Mouse (Mus musculus): ENCODE data around the gene Bag3. TPM values are rescaled to one million over a fixed set of nuclear protein-coding genes. Genes with fewer than 3 reads are reported as not detected.

Bag3 gene
- total and polyA plus RNA-seq, 3 experiments, result 148 to 296 (median 259) TPM

DNA sequence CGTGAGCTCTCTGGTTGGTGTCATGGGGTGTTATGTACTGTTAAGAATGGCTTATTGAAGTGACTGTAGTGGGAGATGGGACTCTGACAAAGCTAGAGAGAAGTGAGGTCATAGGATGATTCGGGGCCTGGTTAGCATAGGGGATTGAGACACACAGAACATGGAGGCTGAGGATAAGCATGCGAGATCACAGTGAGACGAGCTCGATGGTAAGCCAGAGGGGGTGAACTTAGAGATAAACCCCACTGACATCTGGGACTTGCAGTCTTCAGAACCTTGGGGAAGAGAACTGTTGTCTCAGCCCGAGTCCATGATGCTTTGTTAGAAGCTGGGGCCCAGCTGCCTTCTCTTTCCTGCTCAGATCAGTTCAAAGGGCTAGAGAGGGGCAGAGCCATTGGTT is 56.9 kb downstream of the Bag3 start:
- Histone ChIP-seq H3K4me1 (ENCODE audit: control insufficient read depth, insufficient read depth, low read length) (peaks cover 3% of the 10 kb centered on the region), H3K27ac (no peak overlapping the region), H3K4me3 (no peak overlapping the region), H3K27me3 (ENCODE audit: control insufficient read depth, insufficient read depth, low read length) (no peaks in the 10 kb centered on the region), H3K36me3 (ENCODE audit: control insufficient read depth, insufficient read depth, low read length) (no peaks in the 10 kb centered on the region), H3K9ac (ENCODE audit: low read depth, low read length) (no peak overlapping the region), H3K79me2 (replicated peaks; ENCODE audit: control insufficient read depth, insufficient read depth, low read length) (no peaks in the 10 kb centered on the region)
- DNase-seq, result no peak
- intact Hi-C loops (cut with DNase I), result no loop called here
- 93% methylated on average over 6 of the region's 6 CpGs for WGBS
- no peak for TF ChIP-seq CTCF (IDR thresholded peaks at IDR 0.05)
- TF ChIP-seq EP300 (IDR thresholded peaks at IDR 0.05; ENCODE audit: insufficient read depth, low read depth, low read length), result no peak
- no peak for TF ChIP-seq POLR2A (IDR thresholded peaks at IDR 0.05; ENCODE audit: insufficient read depth, low read depth, low read length)

DNA sequence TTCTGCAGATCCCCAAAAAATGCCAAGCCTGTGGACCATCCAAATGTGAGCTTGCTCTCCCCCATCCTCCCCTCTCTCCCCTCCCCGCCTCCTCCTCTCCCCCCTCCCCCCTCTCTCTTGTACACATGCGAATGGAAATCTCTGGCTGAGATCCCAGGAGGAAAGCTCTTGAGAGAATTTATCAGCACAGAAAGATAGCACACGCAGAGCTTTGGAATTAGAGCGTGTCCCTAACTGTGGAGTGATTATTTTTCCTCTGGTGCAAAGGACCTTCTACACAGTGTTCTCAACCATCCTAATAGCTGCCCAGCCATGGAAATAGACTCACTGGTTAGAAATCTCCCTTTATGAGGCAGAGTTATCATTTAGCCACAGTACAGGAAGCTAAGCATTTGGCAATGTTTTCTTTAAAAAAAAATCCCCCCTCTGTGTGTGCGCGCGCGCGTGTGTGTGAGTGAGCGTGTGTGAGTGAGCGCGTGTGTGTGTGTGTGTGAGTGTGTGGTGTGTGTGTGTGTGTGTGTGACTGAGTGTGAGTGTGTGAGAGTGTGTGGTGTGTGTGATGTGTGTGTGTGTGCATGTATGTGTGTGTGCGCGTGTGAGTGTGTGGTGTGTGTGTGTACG is 58.6 kb downstream of the Bag3 start:
- 40% methylated on average over 15 of the region's 15 CpGs for WGBS

DNA sequence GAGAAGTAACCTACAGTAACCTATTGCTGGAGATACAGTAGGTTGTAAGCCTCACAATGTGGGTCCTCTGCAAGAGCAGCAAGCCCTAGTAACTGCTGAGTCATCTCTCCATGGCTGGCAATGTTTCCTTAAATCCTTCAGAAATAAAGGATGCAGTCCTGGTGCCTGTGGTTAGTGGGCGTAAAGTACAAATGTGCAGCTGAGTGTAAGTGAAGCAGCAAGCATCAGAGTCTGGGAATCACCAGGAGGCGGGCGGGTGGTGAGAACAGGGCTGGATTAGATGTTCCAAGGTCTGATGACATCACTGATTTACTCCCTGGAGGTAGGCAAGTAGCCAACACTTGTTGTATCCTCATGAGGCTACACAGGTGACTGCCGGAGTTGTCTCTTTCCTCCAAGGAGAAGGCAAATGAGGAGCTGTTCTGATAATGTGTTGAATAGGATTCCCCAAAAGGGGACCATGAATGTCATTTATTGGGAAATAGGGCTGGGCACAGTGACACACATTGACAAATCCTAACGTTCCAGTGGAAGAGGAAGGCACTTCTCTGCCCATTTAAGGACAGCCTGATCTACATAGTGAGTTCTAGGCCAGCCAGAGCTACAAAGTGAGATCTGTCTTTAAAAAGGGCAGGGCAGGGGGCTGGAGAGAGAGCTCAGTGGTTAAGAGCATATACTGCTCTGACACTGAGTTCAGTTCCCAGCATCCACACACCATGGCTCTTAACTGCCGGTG is 60.0 kb downstream of the Bag3 start:
- DNase-seq, result peak in 1 of 2 experiments; percentile 10

More for the DNA sequence above, 58.6 kb downstream of the Bag3 start:
- Histone ChIP-seq H3K9ac (ENCODE audit: low read depth, low read length) (no peak overlapping the region), H3K4me3 (no peak overlapping the region), H3K36me3 (ENCODE audit: control insufficient read depth, insufficient read depth, low read length) (no peaks in the 10 kb centered on the region), H3K79me2 (replicated peaks; ENCODE audit: control insufficient read depth, insufficient read depth, low read length) (no peaks in the 10 kb centered on the region), H3K4me1 (ENCODE audit: control insufficient read depth, insufficient read depth, low read length) (peaks cover 3% of the 10 kb centered on the region), H3K27ac (no peak overlapping the region), H3K27me3 (ENCODE audit: control insufficient read depth, insufficient read depth, low read length) (no peaks in the 10 kb centered on the region)
- DNase-seq, result no peak
- intact Hi-C loops (cut with DNase I), result no loop called here
- TF ChIP-seq POLR2A (IDR thresholded peaks at IDR 0.05; ENCODE audit: insufficient read depth, low read depth, low read length), result no peak
- TF ChIP-seq CTCF (IDR thresholded peaks at IDR 0.05), result no peak
- no peak for TF ChIP-seq EP300 (IDR thresholded peaks at IDR 0.05; ENCODE audit: insufficient read depth, low read depth, low read length)

DNA sequence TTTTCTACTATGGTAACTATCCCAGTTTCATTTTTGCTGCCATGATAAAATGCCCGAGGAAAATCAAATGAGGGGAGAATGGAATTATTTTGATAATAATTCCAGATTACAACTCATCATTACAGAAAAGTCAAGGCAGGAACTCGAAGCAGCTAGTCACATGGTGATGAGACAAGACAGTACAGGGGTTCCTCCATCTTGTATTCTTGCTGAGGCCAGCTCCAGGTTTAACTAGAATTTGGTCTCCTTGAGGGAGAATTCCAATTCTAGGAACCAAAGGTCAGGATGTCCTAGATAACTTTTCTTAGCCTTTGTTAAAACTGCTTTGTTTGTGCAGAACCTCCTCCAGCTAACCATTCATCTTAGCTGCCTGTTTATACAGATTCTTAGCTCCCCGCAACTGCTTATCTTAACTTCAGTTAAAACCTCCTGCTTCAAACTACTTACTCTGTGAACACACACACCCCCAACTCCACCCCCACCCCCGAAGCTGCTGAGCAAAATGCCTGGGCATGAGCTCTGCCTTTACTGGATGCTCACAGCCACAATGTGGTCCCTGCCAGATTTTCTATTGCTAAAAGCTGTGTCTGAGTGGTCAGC is 64.0 kb downstream of the Bag3 start:
- TF ChIP-seq EP300 (IDR thresholded peaks at IDR 0.05; ENCODE audit: insufficient read depth, low read depth, low read length) (no peak), CTCF (IDR thresholded peaks at IDR 0.05) (no peak)
- Histone ChIP-seq H3K27me3 (ENCODE audit: control insufficient read depth, insufficient read depth, low read length) (no peaks in the 10 kb centered on the region), H3K27ac (no peak overlapping the region), H3K9ac (ENCODE audit: low read depth, low read length) (no peak overlapping the region), H3K79me2 (replicated peaks; ENCODE audit: control insufficient read depth, insufficient read depth, low read length) (no peaks in the 10 kb centered on the region), H3K36me3 (ENCODE audit: control insufficient read depth, insufficient read depth, low read length) (peaks cover 2% of the 10 kb centered on the region; the same call in 1 of the 2 replicates), H3K4me3 (no peak overlapping the region), H3K4me1 (ENCODE audit: control insufficient read depth, insufficient read depth, low read length) (peaks cover 6% of the 10 kb centered on the region; the same call in 1 of the 2 replicates)
- intact Hi-C loops (cut with DNase I), result no loop called here
- DNase-seq, result no peak
- WGBS, result 56% methylated on average over 4 of the region's 4 CpGs

More for the DNA sequence above, 60.0 kb downstream of the Bag3 start:
- H3K79me2 ChIP-seq (replicated peaks; ENCODE audit: control insufficient read depth, insufficient read depth, low read length), result no peaks in the 10 kb centered on the region
- no peak overlapping the region for H3K27ac ChIP-seq
- no peaks in the 10 kb centered on the region for H3K36me3 ChIP-seq (ENCODE audit: control insufficient read depth, insufficient read depth, low read length)
- H3K4me3 ChIP-seq, result no peak overlapping the region
- H3K27me3 ChIP-seq (ENCODE audit: control insufficient read depth, insufficient read depth, low read length), result no peaks in the 10 kb centered on the region
- TF ChIP-seq POLR2A (IDR thresholded peaks at IDR 0.05; ENCODE audit: insufficient read depth, low read depth, low read length), result no peak
- TF ChIP-seq EP300 (IDR thresholded peaks at IDR 0.05; ENCODE audit: insufficient read depth, low read depth, low read length), result no peak
- no peak for TF ChIP-seq CTCF (IDR thresholded peaks at IDR 0.05)
- H3K4me1 ChIP-seq (ENCODE audit: control insufficient read depth, insufficient read depth, low read length), result peaks cover 3% of the 10 kb centered on the region
- intact Hi-C loops (cut with DNase I), result no loop called here
- no peak overlapping the region for H3K9ac ChIP-seq (ENCODE audit: low read depth, low read length)
- WGBS, result 66% methylated on average over 6 of the region's 6 CpGs

DNA sequence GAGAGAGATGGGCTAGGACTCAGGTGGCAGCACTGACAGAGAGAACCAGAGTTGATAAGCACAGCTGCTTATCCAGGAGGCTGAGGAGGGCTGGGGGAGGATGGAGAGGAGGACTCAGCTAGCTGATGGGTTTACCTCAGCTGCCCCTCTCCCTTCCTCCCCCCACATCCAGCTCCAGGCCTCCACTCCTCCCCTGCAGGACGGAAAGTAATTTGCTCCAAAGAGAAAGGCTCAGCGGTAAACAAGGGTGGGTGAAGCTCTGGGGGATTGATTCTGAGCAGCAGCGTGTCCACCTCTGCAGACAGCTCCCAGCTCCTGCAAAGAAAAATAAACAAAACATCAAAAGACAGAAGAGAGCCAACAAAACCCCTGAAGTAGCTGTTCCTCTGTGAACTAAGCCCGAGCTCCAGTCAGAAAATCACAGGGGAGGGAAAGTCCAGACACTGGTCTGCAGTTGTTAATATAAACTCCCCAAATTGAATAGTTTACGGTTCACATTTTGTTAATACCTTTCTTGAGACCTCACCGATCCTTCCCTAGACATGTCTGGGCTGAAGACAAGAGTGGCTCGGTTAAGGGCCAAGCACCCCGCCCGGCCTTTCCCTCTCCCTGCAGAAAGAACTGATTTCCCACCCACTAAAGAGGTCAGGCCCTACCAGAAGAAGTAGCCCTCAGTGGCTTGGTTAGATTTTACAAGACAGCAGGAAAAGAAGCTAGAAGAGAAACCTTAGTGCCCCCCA is 68.1 kb downstream of the Bag3 start:
- Histone ChIP-seq H3K4me3 (no peak overlapping the region), H3K9ac (ENCODE audit: low read depth, low read length) (peak overlapping the region; percentile 25), H3K36me3 (ENCODE audit: control insufficient read depth, insufficient read depth, low read length) (peaks cover 2% of the 10 kb centered on the region; the same call in 1 of the 2 replicates), H3K27me3 (ENCODE audit: control insufficient read depth, insufficient read depth, low read length) (no peaks in the 10 kb centered on the region), H3K4me1 (ENCODE audit: control insufficient read depth, insufficient read depth, low read length) (peaks cover 7% of the 10 kb centered on the region; the same call in 1 of the 2 replicates), H3K79me2 (replicated peaks; ENCODE audit: control insufficient read depth, insufficient read depth, low read length) (no peaks in the 10 kb centered on the region), H3K27ac (peak overlapping the region; percentile 67)
- intact Hi-C loops (cut with DNase I), result no loop called here
- WGBS, result 40% methylated on average over 9 of the region's 9 CpGs
- TF ChIP-seq CTCF (IDR thresholded peaks at IDR 0.05) (peak; percentile 29; the same call in 1 of the 2 replicates), EP300 (IDR thresholded peaks at IDR 0.05; ENCODE audit: insufficient read depth, low read depth, low read length) (no peak)
- DNase-seq, result peak; percentile 30 to 42
